Mouse (Mus musculus) thymus, adult 2 months (tissue): ENCODE measurements around the gene Smurf2.

Source experiments
- CTCF ChIP-seq: fragments of 200-500 bp; IDR thresholded peaks from 2 replicates; pipeline ENCODE4 v1.5.1; 2012; ENCODE audit warnings: mild to moderate bottlenecking, control low read depth, low read length, moderate library complexity, borderline replicate concordance; ENCODE audit not compliant: control insufficient read depth, poor library complexity, insufficient read depth; ENCODE audit errors: extremely low read depth
- POLR2A ChIP-seq: fragments of 200-500 bp; IDR thresholded peaks from 2 replicates; pipeline ENCODE4 v1.6.1; 2012; ENCODE audit warnings: mild to moderate bottlenecking, low read length, control low read depth, moderate library complexity; ENCODE audit not compliant: control insufficient read depth, poor library complexity, insufficient read depth; ENCODE audit errors: extremely low read depth

- no peak for TF ChIP-seq CTCF
- TF ChIP-seq POLR2A, result no peak
Observed at GRCm38 (mm10) chr11:106789649-106790048, 130.9 kb downstream of the Smurf2 start.
